Mouse (Mus musculus) regulatory T cell (primary cell): ENCODE measurements around the gene Gm3376.
"Not testable (repeated sequence)": the region's sequence is repeated elsewhere in the genome, so short reads cannot be mapped to it uniquely, and the experiment has no call there.

Experiments
- in situ Hi-C: fragments of 300-600 bp; cut with MboI, MseI; formaldehyde crosslinking; loops from one replicate; pipeline ENCODE4 v1.15.1; 2025; ENCODE audit warnings: high pct_unique_total_duplicates

The Gm3376 gene

GRCm38 (mm10) chrY:3771373-3771772 is at the start of gene Gm3376:
Gene Gm3376, plus strand, starts transcription at chrY:3771673.
- in situ Hi-C loops = not testable (repeated sequence)
